Mouse (Mus musculus) heart, postnatal 14 days (tissue): Measurements from ENCODE around the gene Ube2n. TPM values are rescaled to one million over a fixed set of nuclear protein-coding genes. Genes with fewer than 3 reads are reported as not detected.

Experiments
- DNase-seq, 2 experiments: peaks; one replicate each; pipeline ENCODE4 v3.0.0; 2021 to 2022
- intact Hi-C: fragments of 180-260 bp; cut with DNase I; formaldehyde crosslinking; loops from one replicate; pipeline ENCODE4 v1.15.1; 2025
- long read RNA-seq, 2 experiments: library from polyadenylated mRNA; stranded (forward); transcript quantifications; one replicate each; pipeline ENCODE4 v2.0.0; 2021
- total RNA-seq, 2 experiments: library from RNA; stranded (reverse); gene quantifications; 2 replicates each; pipeline ENCODE4 v1.2.3; 2021

Ube2n gene
- total RNA-seq = 100 to 1,000 TPM in 1 of 2 experiments, 10 to 100 TPM in 1; 96.8 to 101 TPM
- long read RNA-seq, experiment 1, transcript Ube2n-201 (4 exons, 3,867 nt) = major isoform, 94 of 99 reads
- long read RNA-seq, experiment 1, partial matches to known transcripts = 0 of 99 reads
- long read RNA-seq, experiment 1, other reads (novel, unspliced or antisense) = 5 of 99 reads
- long read RNA-seq, experiment 2, transcript Ube2n-201 (4 exons, 3,867 nt) = major isoform, 84 of 88 reads
- long read RNA-seq, experiment 2, partial matches to known transcripts = 0 of 88 reads
- long read RNA-seq, experiment 2, other reads (novel, unspliced or antisense) = 4 of 88 reads

GRCm38 (mm10) chr10:95514656-95515292 is at the start of gene Ube2n:
Gene Ube2n, plus strand, starts transcription at chr10:95515145.
- intact Hi-C loops = no loop called here

GRCm38 (mm10) chr10:95465485-95465896 is 49.5 kb upstream of the Ube2n start:
- intact Hi-C loops = no loop called here
- DNase-seq = no peak

More at GRCm38 (mm10) chr10:95514656-95515292, at the start of gene Ube2n:
- DNase-seq = peak; percentile 98

GRCm38 (mm10) chr10:95468894-95469293 is 46.1 kb upstream of the Ube2n start:
- intact Hi-C loops = no loop called here
- no peak for DNase-seq

- DNase-seq = no peak
- intact Hi-C loops = no loop called here
Measured at GRCm38 (mm10) chr10:95471186-95471585, 43.8 kb upstream of the Ube2n start.

GRCm38 (mm10) chr10:95471889-95472547 is 42.9 kb upstream of the Ube2n start:
- no peak for DNase-seq
- intact Hi-C loops = no loop called here

GRCm38 (mm10) chr10:95475923-95476322 is 39.0 kb upstream of the Ube2n start:
- peak; percentile 87 to 94 for DNase-seq
- intact Hi-C loops = loop anchor here (1.0 to 5.0 kb wide), 7 partner anchors 57 to 854 kb away; no protein-coding TSS in a partner anchor

- DNase-seq = no peak
- intact Hi-C loops = loop anchor here (2.0 to 5.0 kb wide), 6 partner anchors 59 to 855 kb away; no protein-coding TSS in a partner anchor
Measured at GRCm38 (mm10) chr10:95477516-95477915, 37.4 kb upstream of the Ube2n start.

- peak; percentile 46 to 57 for DNase-seq
- intact Hi-C loops = loop anchor here (2.0 to 10.0 kb wide), 4 partner anchors 58 to 543 kb away; no protein-coding TSS in a partner anchor
Measured at GRCm38 (mm10) chr10:95489653-95490052, 25.3 kb upstream of the Ube2n start.

- intact Hi-C loops = loop anchor here (5.0 to 10.0 kb wide), 2 partner anchors 53 to 361 kb away; no protein-coding TSS in a partner anchor
- DNase-seq = no peak
Measured at GRCm38 (mm10) chr10:95494268-95494667, 20.7 kb upstream of the Ube2n start.

- intact Hi-C loops = loop anchor here (5.0 kb wide), 1 partner anchor 391 kb away; no protein-coding TSS in a partner anchor
- no peak for DNase-seq
Measured at GRCm38 (mm10) chr10:95501033-95501432, 13.9 kb upstream of the Ube2n start.

- intact Hi-C loops = loop anchor here (5.0 kb wide), 1 partner anchor 391 kb away; no protein-coding TSS in a partner anchor
Measured at GRCm38 (mm10) chr10:95501463-95502081, 13.4 kb upstream of the Ube2n start, which contains the start of gene Mrpl42. Gene Mrpl42, minus strand, starts transcription at chr10:95501940.

GRCm38 (mm10) chr10:95503443-95504235 is 11.3 kb upstream of the Ube2n start:
- no peak for DNase-seq
- intact Hi-C loops = loop anchor here (5.0 kb wide), 1 partner anchor 389 kb away; no protein-coding TSS in a partner anchor

More at GRCm38 (mm10) chr10:95501463-95502081, 13.4 kb upstream of the Ube2n start, which contains the start of gene Mrpl42:
- DNase-seq = peak; percentile 83 to 88

- intact Hi-C loops = loop anchor here (5.0 kb wide), 1 partner anchor 388 kb away; no protein-coding TSS in a partner anchor
- no peak for DNase-seq
Measured at GRCm38 (mm10) chr10:95504341-95504740, 10.6 kb upstream of the Ube2n start.

- intact Hi-C loops = no loop called here
- DNase-seq = no peak
Measured at GRCm38 (mm10) chr10:95508126-95508525, 6.8 kb upstream of the Ube2n start.

GRCm38 (mm10) chr10:95508793-95509192 is 6.2 kb upstream of the Ube2n start:
- intact Hi-C loops = no loop called here
- DNase-seq = no peak

GRCm38 (mm10) chr10:95509263-95509662 is 5.7 kb upstream of the Ube2n start:
- DNase-seq = no peak
- intact Hi-C loops = no loop called here

GRCm38 (mm10) chr10:95512635-95513034 is 2.3 kb upstream of the Ube2n start:
- intact Hi-C loops = no loop called here
- no peak for DNase-seq

- intact Hi-C loops = no loop called here
- DNase-seq = no peak
Measured at GRCm38 (mm10) chr10:95513768-95514556, 983 bp upstream of the Ube2n start.
